Mouse (Mus musculus) midbrain, embryonic 12.5 days (tissue): ENCODE measurements at regions not wholly inside any gene's neighbourhood (a gene's known extent, or its start where the extent isn't known, plus 50 kb on each side); places are given as distances from the start of the nearest gene placed in this dataset.

Source experiments
- ATAC-seq: fragments of 200-750 bp; cut with Nextera tagmentation; 2 replicates; pipeline ENCODE4 v1.8.0; 2017; ENCODE audit warnings: low read depth, moderate TSS enrichment, moderate library complexity; ENCODE audit not compliant: low FRiP score
- H3K27ac ChIP-seq: fragments of 300-500 bp; sonication (generic); replicated peaks from 2 replicates; pipeline ENCODE4 v1.5.1; 2016; ENCODE audit warnings: mild to moderate bottlenecking
- H3K27me3 ChIP-seq: fragments of 300-500 bp; sonication (generic); 2 replicates; pipeline ENCODE4 v1.6.1; 2016; ENCODE audit warnings: mild to moderate bottlenecking
- H3K36me3 ChIP-seq: fragments of 300-500 bp; sonication (generic); 2 replicates; pipeline ENCODE4 v1.6.1; 2016
- H3K4me1 ChIP-seq: fragments of 300-500 bp; sonication (generic); 2 replicates; pipeline ENCODE4 v1.6.1; 2016
- H3K4me2 ChIP-seq: fragments of 300-500 bp; sonication (generic); replicated peaks from 2 replicates; pipeline ENCODE4 v1.6.1; 2016; ENCODE audit warnings: mild to moderate bottlenecking, moderate library complexity
- H3K4me3 ChIP-seq: fragments of 300-500 bp; sonication (generic); 2 replicates; pipeline ENCODE4 v1.5.1; 2016; ENCODE audit warnings: mild to moderate bottlenecking
- H3K9ac ChIP-seq: fragments of 300-500 bp; sonication (generic); replicated peaks from 2 replicates; pipeline ENCODE4 v1.6.1; 2016; ENCODE audit warnings: mild to moderate bottlenecking, moderate library complexity
- H3K9me3 ChIP-seq: fragments of 300-500 bp; sonication (generic); 2 replicates; pipeline ENCODE4 v1.6.1; 2016; ENCODE audit warnings: mild to moderate bottlenecking
- WGBS: fragments of 180-500 bp; shearing (Covaris S2); methylation state at CpG from one replicate; pipeline ENCODE4 v1.1.7; 2016; 5-methylcytosine and 5-hydroxymethylcytosine counted together

GRCm38 (mm10) chr13:60518010-60518409 is 83.7 kb upstream of the Dapk1 start:
- Histone ChIP-seq H3K9ac (no peak overlapping the region), H3K4me1 (no peaks in the 10 kb centered on the region; the same call in 1 of the 2 replicates), H3K27ac (no peak overlapping the region), H3K4me2 (no peak overlapping the region), H3K36me3 (no peaks in the 10 kb centered on the region), H3K27me3 (0 out of 2 replicates have a peak, but pooled peaks cover 5% of the 10 kb centered on the region), H3K4me3 (no peak overlapping the region), H3K9me3 (no peaks in the 10 kb centered on the region)
- WGBS: 92% methylated on average over 2 of the region's 2 CpGs
- ATAC-seq: no peak

DNA sequence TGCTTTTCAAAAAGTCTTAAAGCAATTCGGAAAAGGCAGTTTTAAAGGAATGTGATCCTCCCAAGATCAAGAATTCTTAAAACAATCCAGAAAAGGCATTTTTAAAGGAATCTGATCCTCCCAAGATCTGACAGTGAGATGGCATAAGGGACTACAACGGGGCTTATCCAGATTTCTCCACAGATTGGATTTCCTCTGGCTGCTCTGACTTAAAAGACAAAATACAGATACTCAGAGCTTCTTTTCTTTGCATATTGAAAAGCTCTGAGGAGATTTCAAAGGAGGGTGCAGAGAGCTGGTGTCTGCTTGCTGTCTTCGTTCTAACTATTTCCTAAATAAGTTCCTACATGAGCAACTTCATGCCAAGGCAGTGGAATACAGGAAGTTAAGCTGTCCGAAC is 82.0 kb upstream of the Dapk1 start:
- WGBS: 65% methylated on average over 4 of the region's 4 CpGs
- H3K36me3 ChIP-seq: no peaks in the 10 kb centered on the region
- no peaks in the 10 kb centered on the region for H3K4me1 ChIP-seq
- no peak overlapping the region for H3K4me2 ChIP-seq
- H3K4me3 ChIP-seq: no peak overlapping the region
- ATAC-seq: no peak
- H3K9me3 ChIP-seq: no peaks in the 10 kb centered on the region
- H3K27ac ChIP-seq: no peak overlapping the region
- 0 out of 2 replicates have a peak, but pooled peaks cover 4% of the 10 kb centered on the region for H3K27me3 ChIP-seq
- H3K9ac ChIP-seq: no peak overlapping the region

GRCm38 (mm10) chr13:60522719-60523450 is 78.9 kb upstream of the Dapk1 start:
- no peak for ATAC-seq
- Histone ChIP-seq H3K9ac (no peak overlapping the region), H3K27ac (no peak overlapping the region), H3K4me1 (peaks cover 6% of the 10 kb centered on the region; the same call in 1 of the 2 replicates), H3K9me3 (no peaks in the 10 kb centered on the region), H3K4me3 (no peak overlapping the region), H3K27me3 (0 out of 2 replicates have a peak, but pooled peaks cover 3% of the 10 kb centered on the region), H3K4me2 (no peak overlapping the region), H3K36me3 (no peaks in the 10 kb centered on the region)
- 76% methylated on average over 8 of the region's 8 CpGs for WGBS

- Histone ChIP-seq H3K9me3 (no peaks in the 10 kb centered on the region), H3K36me3 (no peaks in the 10 kb centered on the region), H3K9ac (no peak overlapping the region), H3K27ac (no peak overlapping the region), H3K27me3 (0 out of 2 replicates have a peak, but pooled peaks cover 3% of the 10 kb centered on the region), H3K4me1 (peaks cover 26% of the 10 kb centered on the region), H3K4me2 (no peak overlapping the region), H3K4me3 (no peak overlapping the region)
- no peak for ATAC-seq
- 73% methylated on average over 2 of the region's 2 CpGs for WGBS
These were observed 73.9 kb upstream of the Dapk1 start for GRCm38 (mm10) chr13:60527806-60528205.

DNA sequence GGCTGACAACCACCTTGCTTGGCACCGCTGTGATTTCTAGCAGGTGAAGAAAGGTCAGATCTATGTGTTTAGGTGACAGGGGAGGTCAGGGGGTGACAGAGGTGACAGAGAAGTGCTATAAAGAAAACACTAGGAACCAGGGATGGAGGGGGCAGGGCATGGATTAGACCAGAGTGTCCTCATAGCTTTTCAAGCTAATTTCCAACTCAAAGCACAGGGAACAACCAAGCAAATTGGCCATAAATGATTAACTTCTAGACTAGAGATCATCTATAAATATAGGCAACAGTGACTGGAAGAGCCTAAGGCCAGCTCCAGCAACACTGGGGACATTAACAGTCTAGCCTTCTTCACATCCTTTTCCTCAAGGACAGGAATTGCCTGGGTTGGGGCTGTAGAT is 72.9 kb upstream of the Dapk1 start:
- peak; percentile 9; the same call in 1 of the 2 replicates for ATAC-seq
- no peaks in the 10 kb centered on the region for H3K9me3 ChIP-seq
- no peak overlapping the region for H3K9ac ChIP-seq
- no peak overlapping the region for H3K4me2 ChIP-seq
- H3K27ac ChIP-seq: peak overlapping the region; percentile 35; the same call in 1 of the 2 replicates
- no peak overlapping the region for H3K4me3 ChIP-seq
- WGBS: 77% methylated on average over 1 of the region's 1 CpGs
- no peaks in the 10 kb centered on the region for H3K36me3 ChIP-seq
- H3K4me1 ChIP-seq: peaks cover 26% of the 10 kb centered on the region
- H3K27me3 ChIP-seq: 0 out of 2 replicates have a peak, but pooled peaks cover 3% of the 10 kb centered on the region

- 0 out of 2 replicates have a peak, but pooled peaks cover 3% of the 10 kb centered on the region for H3K27me3 ChIP-seq
- no peak overlapping the region for H3K4me2 ChIP-seq
- peak overlapping the region; percentile 35; the same call in 1 of the 2 replicates for H3K27ac ChIP-seq
- no peak overlapping the region for H3K9ac ChIP-seq
- peak; percentile 80 for ATAC-seq
- no peak overlapping the region for H3K4me3 ChIP-seq
- H3K36me3 ChIP-seq: no peaks in the 10 kb centered on the region
- 16% methylated on average over 6 of the region's 6 CpGs for WGBS
- H3K4me1 ChIP-seq: peaks cover 31% of the 10 kb centered on the region
- no peaks in the 10 kb centered on the region for H3K9me3 ChIP-seq
These were observed 72.2 kb upstream of the Dapk1 start for GRCm38 (mm10) chr13:60529381-60530069.

DNA sequence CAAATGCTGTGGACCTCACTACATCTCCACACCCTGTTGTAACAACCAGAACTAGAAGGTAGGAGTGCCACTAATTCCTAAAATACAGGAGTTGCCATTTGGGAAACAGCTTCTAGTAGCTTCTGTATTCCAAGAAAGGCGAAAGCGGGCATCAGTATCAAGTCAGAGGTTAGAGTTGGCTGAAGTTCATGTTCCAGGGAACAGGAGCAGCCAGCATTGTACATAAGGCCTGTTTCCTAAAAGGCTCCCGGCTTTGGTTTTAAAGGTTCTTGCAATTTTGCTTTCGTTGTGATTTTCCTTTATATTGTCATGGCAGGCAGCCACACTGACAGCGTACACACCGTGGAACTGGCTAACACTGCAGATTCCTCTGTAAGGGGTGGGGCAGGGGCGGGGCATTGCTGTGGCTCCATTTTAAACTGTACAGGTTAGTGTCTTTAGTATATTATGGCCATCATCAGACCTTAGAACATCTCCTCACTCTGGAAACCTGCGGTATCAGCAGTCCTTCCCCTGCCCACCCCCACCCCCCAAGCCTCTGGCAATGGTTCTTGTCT is 67.8 kb upstream of the Dapk1 start:
- no peak overlapping the region for H3K9ac ChIP-seq
- H3K4me3 ChIP-seq: no peak overlapping the region
- no peaks in the 10 kb centered on the region for H3K27me3 ChIP-seq
- H3K27ac ChIP-seq: no peak overlapping the region
- H3K4me1 ChIP-seq: peaks cover 23% of the 10 kb centered on the region
- 83% methylated on average over 8 of the region's 8 CpGs for WGBS
- H3K4me2 ChIP-seq: no peak overlapping the region
- H3K9me3 ChIP-seq: no peaks in the 10 kb centered on the region
- no peak for ATAC-seq
- H3K36me3 ChIP-seq: no peaks in the 10 kb centered on the region

GRCm38 (mm10) chr13:60534501-60534900 is 67.2 kb upstream of the Dapk1 start:
- Histone ChIP-seq H3K9me3 (no peaks in the 10 kb centered on the region), H3K27me3 (no peaks in the 10 kb centered on the region), H3K4me2 (no peak overlapping the region), H3K27ac (no peak overlapping the region), H3K36me3 (no peaks in the 10 kb centered on the region), H3K4me3 (no peak overlapping the region), H3K9ac (no peak overlapping the region), H3K4me1 (peaks cover 18% of the 10 kb centered on the region; the same call in 1 of the 2 replicates)
- 19% methylated on average over 3 of the region's 3 CpGs for WGBS
- no peak for ATAC-seq

GRCm38 (mm10) chr13:60535045-60535444 is 66.7 kb upstream of the Dapk1 start:
- no peak overlapping the region for H3K4me3 ChIP-seq
- H3K4me1 ChIP-seq: peaks cover 13% of the 10 kb centered on the region; the same call in 1 of the 2 replicates
- ATAC-seq: no peak
- H3K9me3 ChIP-seq: no peaks in the 10 kb centered on the region
- H3K36me3 ChIP-seq: no peaks in the 10 kb centered on the region
- H3K27ac ChIP-seq: no peak overlapping the region
- 45% methylated on average over 7 of the region's 7 CpGs for WGBS
- no peak overlapping the region for H3K4me2 ChIP-seq
- no peak overlapping the region for H3K9ac ChIP-seq
- H3K27me3 ChIP-seq: no peaks in the 10 kb centered on the region

- no peak for ATAC-seq
These were observed 65.0 kb upstream of the Dapk1 start for GRCm38 (mm10) chr13:60536725-60537124.

DNA sequence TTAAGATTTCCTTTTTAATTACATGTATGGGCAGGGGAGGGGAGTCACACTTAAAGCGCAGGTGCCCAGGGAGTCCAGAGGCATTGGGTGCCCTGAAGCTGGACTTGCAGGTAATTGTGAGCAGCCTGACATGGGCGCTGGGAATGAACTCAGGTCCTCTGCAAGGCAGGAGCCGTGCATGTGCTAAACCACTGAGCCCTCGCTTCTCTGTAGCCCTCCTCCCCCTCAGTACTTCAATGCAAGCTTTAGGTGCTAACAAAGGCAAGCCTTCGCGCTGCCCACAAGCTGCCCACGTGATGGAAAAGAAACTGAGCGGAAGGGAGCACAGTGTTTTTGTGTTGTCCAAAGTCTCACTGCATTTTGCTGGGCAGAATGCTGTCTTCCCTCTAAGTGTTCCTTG is 63.6 kb upstream of the Dapk1 start:
- 43% methylated on average over 8 of the region's 8 CpGs for WGBS
- no peak overlapping the region for H3K9ac ChIP-seq
- H3K36me3 ChIP-seq: no peaks in the 10 kb centered on the region
- ATAC-seq: no peak
- H3K4me1 ChIP-seq: peaks cover 13% of the 10 kb centered on the region; the same call in 1 of the 2 replicates
- H3K4me2 ChIP-seq: no peak overlapping the region
- no peak overlapping the region for H3K27ac ChIP-seq
- no peaks in the 10 kb centered on the region for H3K27me3 ChIP-seq
- no peak overlapping the region for H3K4me3 ChIP-seq
- no peaks in the 10 kb centered on the region for H3K9me3 ChIP-seq

More at GRCm38 (mm10) chr13:60536725-60537124, 65.0 kb upstream of the Dapk1 start:
- H3K4me1 ChIP-seq: peaks cover 13% of the 10 kb centered on the region; the same call in 1 of the 2 replicates
- H3K9me3 ChIP-seq: no peaks in the 10 kb centered on the region
- no peak overlapping the region for H3K9ac ChIP-seq
- H3K36me3 ChIP-seq: no peaks in the 10 kb centered on the region
- 86% methylated on average over 5 of the region's 5 CpGs for WGBS
- no peak overlapping the region for H3K4me2 ChIP-seq
- no peaks in the 10 kb centered on the region for H3K27me3 ChIP-seq
- H3K4me3 ChIP-seq: no peak overlapping the region
- no peak overlapping the region for H3K27ac ChIP-seq

DNA sequence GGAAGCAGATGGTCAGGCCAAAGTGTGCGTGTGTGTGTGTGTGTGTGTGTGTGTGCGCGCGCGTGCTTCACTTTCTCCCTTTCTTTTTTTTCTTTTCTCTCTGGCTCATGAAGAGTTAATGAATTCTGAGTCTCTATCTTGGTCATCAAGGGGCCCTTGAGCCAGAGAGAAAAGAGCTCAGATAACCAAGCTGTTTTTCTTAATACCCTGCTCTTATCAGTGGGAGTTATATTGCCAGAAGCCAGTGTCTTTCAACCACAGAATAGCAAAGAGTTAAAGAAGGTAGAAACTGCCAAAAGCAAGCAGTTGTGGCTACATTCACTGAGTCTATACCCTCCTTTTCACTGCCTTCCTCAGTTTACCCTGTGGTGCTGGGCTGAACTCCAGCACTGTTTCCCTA is 60.6 kb upstream of the Dapk1 start:
- no peak for ATAC-seq
- no peak overlapping the region for H3K27ac ChIP-seq
- no peak overlapping the region for H3K4me3 ChIP-seq
- no peaks in the 10 kb centered on the region for H3K9me3 ChIP-seq
- H3K4me1 ChIP-seq: peaks cover 7% of the 10 kb centered on the region; the same call in 1 of the 2 replicates
- no peak overlapping the region for H3K4me2 ChIP-seq
- H3K27me3 ChIP-seq: no peaks in the 10 kb centered on the region
- no peaks in the 10 kb centered on the region for H3K36me3 ChIP-seq
- WGBS: 98% methylated on average over 5 of the region's 5 CpGs
- H3K9ac ChIP-seq: no peak overlapping the region
